Mouse (Mus musculus) hindbrain, embryonic 10.5 days (tissue): ENCODE measurements around the gene Cldn14. TPM values are rescaled to one million over a fixed set of nuclear protein-coding genes. Genes with fewer than 3 reads are reported as not detected.

Source experiments
- DNase-seq: peaks from one replicate; pipeline ENCODE4 v3.0.0-alpha.2; 2017; ENCODE audit warnings: low spot score
- H3K27ac ChIP-seq: fragments of 300-500 bp; sonication (generic); 2 replicates; pipeline ENCODE4 v1.5.1; 2016; ENCODE audit warnings: mild to moderate bottlenecking, moderate library complexity
- H3K27me3 ChIP-seq: fragments of 300-500 bp; sonication (generic); 2 replicates; pipeline ENCODE4 v1.6.1; 2016; ENCODE audit warnings: mild to moderate bottlenecking; ENCODE audit not compliant: poor library complexity, insufficient read depth, severe bottlenecking
- H3K36me3 ChIP-seq: fragments of 300-500 bp; sonication (generic); 2 replicates; pipeline ENCODE4 v1.6.1; 2016; ENCODE audit warnings: mild to moderate bottlenecking, moderate library complexity
- H3K4me1 ChIP-seq: fragments of 300-500 bp; sonication (generic); replicated peaks from 2 replicates; pipeline ENCODE4 v1.6.1; 2016; ENCODE audit warnings: mild to moderate bottlenecking
- H3K4me3 ChIP-seq: fragments of 300-500 bp; sonication (generic); 2 replicates; pipeline ENCODE4 v1.5.1; 2016; ENCODE audit warnings: mild to moderate bottlenecking, moderate library complexity
- H3K9me3 ChIP-seq: fragments of 300-500 bp; sonication (generic); 2 replicates; pipeline ENCODE4 v1.6.1; 2016; ENCODE audit warnings: mild to moderate bottlenecking, moderate library complexity
- WGBS: fragments of 180-500 bp; shearing (Covaris S2); methylation state at CpG from one replicate; pipeline ENCODE4 v1.1.7; 2016; 5-methylcytosine and 5-hydroxymethylcytosine counted together
- polyA plus RNA-seq: library from polyadenylated mRNA; unstranded; fragments of >200 nt; fragmentation: Nextera tagmentation; extraction: Ambion mirVana; gene quantifications from 2 replicates; pipeline ENCODE4 v1.2.1, GENCODE M21; 2016

Gene Cldn14
- polyA plus RNA-seq, 1 experiment from 2014 or later, result not detected

GRCm38 (mm10) chr16:93967893-93968292 is 40.7 kb downstream of the Cldn14 start:
- Histone ChIP-seq H3K4me1 (peaks cover 5% of the 10 kb centered on the region), H3K4me3 (no peak overlapping the region), H3K27ac (no peak overlapping the region), H3K36me3 (no peaks in the 10 kb centered on the region), H3K9me3 (no peaks in the 10 kb centered on the region), H3K27me3 (no peaks in the 10 kb centered on the region)
- WGBS, result 96% methylated on average over 8 of the region's 8 CpGs
- DNase-seq, result no peak

DNA sequence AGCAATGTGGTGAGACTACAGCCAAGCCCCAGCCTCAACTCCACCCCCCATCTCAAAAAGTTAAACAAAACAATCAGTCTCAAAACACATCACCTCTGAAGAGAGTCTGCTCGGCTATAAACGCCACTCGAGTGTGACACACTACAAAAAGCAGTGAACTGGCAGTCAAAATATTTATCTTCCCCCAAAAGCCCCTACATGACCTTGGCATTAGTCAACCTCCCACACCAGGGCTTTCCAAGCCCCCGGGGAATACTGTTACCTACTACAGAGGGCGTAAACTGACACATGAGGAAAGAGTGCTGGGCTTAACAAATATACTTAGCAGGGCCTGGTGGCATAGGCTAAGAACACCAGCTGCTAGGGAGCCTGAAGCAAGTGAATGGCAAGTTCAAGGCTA is 46.4 kb downstream of the Cldn14 start:
- H3K9me3 ChIP-seq, result no peaks in the 10 kb centered on the region
- no peaks in the 10 kb centered on the region for H3K36me3 ChIP-seq
- H3K4me1 ChIP-seq, result no peaks in the 10 kb centered on the region
- H3K4me3 ChIP-seq, result no peak overlapping the region
- WGBS, result 70% methylated on average over 5 of the region's 5 CpGs
- no peaks in the 10 kb centered on the region for H3K27me3 ChIP-seq
- H3K27ac ChIP-seq, result no peak overlapping the region
- no peak for DNase-seq

GRCm38 (mm10) chr16:93961099-93961646 is 47.5 kb downstream of the Cldn14 start:
- Histone ChIP-seq H3K27ac (no peak overlapping the region), H3K36me3 (no peaks in the 10 kb centered on the region), H3K4me3 (no peak overlapping the region), H3K27me3 (no peaks in the 10 kb centered on the region), H3K4me1 (no peaks in the 10 kb centered on the region), H3K9me3 (no peaks in the 10 kb centered on the region)
- WGBS, result 87% methylated on average over 11 of the region's 11 CpGs
- DNase-seq, result no peak

GRCm38 (mm10) chr16:93960495-93960894 is 48.1 kb downstream of the Cldn14 start:
- DNase-seq, result no peak
- 87% methylated on average over 4 of the region's 4 CpGs for WGBS
- H3K4me3 ChIP-seq, result no peak overlapping the region

DNA sequence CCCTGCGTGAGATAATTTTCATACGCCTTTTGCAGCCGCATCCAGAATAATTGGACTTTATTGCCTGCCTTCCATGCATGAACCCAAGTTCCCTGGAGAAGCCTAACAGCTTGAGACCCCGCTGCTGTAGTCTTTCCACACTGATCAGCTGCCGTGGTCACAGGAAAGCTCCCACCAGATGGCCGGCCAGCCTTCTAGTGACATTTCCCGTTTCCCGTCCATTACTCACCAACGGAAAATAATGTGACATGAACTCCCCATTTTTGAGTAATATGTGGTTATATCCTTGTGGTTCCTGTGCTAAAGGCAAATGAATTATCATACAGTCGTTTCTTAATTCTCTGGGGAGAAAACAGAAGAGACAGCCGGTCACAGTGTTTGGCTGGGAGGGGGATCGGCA is 51.2 kb downstream of the Cldn14 start:
- DNase-seq, result no peak
- Histone ChIP-seq H3K27me3 (0 out of 2 replicates have a peak, but pooled peaks cover 2% of the 10 kb centered on the region), H3K4me3 (no peak overlapping the region), H3K27ac (no peak overlapping the region), H3K9me3 (no peaks in the 10 kb centered on the region), H3K4me1 (no peaks in the 10 kb centered on the region), H3K36me3 (no peaks in the 10 kb centered on the region)
- WGBS, result 81% methylated on average over 12 of the region's 12 CpGs

More at GRCm38 (mm10) chr16:93960495-93960894, 48.1 kb downstream of the Cldn14 start:
- Histone ChIP-seq H3K36me3 (no peaks in the 10 kb centered on the region), H3K27ac (no peak overlapping the region), H3K9me3 (no peaks in the 10 kb centered on the region), H3K27me3 (no peaks in the 10 kb centered on the region), H3K4me1 (no peaks in the 10 kb centered on the region)

DNA sequence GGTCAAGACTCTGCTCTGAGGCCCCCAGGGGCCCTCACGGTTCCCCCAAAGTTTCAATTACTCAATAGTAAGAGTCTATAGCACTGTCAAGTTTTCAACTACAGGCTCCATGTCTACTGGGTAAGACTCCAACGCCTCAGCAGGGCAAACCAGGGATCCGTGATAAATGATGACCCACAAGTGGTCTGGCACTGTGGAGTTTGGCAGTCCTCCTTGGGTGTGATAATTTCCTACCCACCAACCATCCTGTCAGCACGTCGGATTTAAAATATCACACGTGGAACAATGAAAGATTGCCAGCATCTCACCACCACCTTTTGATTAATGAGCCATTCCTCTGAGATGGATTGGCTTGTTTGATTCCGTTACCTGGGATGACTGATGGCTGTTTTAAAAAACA is 51.7 kb downstream of the Cldn14 start:
- no peaks in the 10 kb centered on the region for H3K9me3 ChIP-seq
- no peaks in the 10 kb centered on the region for H3K4me1 ChIP-seq
- 0 out of 2 replicates have a peak, but pooled peaks cover 4% of the 10 kb centered on the region for H3K27me3 ChIP-seq
- DNase-seq, result no peak
- no peak overlapping the region for H3K27ac ChIP-seq
- WGBS, result 86% methylated on average over 7 of the region's 7 CpGs
- no peaks in the 10 kb centered on the region for H3K36me3 ChIP-seq
- no peak overlapping the region for H3K4me3 ChIP-seq

DNA sequence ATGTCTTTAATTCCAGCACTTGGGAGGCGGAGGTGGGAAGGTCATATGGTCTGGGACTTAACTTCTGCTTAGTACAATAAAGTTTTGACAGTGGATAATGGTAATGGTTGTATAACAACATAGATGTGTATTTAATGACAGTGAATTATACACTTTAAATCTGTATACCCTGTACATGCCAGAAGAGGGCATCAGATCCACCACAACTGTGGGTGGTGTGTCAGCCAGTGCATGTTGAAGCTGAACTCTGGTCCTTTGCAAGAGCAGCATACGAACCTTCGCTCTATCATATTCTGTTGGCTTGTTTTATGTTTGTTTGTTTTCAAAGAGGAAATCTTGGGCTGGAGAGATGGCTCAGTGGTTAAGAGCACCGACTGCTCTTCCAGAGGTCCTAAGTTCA is 61.2 kb downstream of the Cldn14 start:
- H3K4me3 ChIP-seq, result no peak overlapping the region
- H3K27me3 ChIP-seq, result peaks cover 9% of the 10 kb centered on the region; the same call in 1 of the 2 replicates
- peaks cover under 1% of the 10 kb centered on the region; the same call in 1 of the 2 replicates for H3K4me1 ChIP-seq
- WGBS, result 91% methylated on average over 4 of the region's 4 CpGs
- no peaks in the 10 kb centered on the region for H3K9me3 ChIP-seq
- H3K36me3 ChIP-seq, result no peaks in the 10 kb centered on the region
- no peak overlapping the region for H3K27ac ChIP-seq
- no peak for DNase-seq

GRCm38 (mm10) chr16:93944301-93944700 is 64.3 kb downstream of the Cldn14 start:
- H3K36me3 ChIP-seq, result no peaks in the 10 kb centered on the region
- no peaks in the 10 kb centered on the region for H3K9me3 ChIP-seq
- WGBS, result 87% methylated on average over 6 of the region's 6 CpGs
- no peak for DNase-seq
- H3K4me1 ChIP-seq, result peaks cover 18% of the 10 kb centered on the region; the same call in 1 of the 2 replicates
- H3K27ac ChIP-seq, result no peak overlapping the region
- peaks cover 6% of the 10 kb centered on the region; the same call in 1 of the 2 replicates for H3K27me3 ChIP-seq
- H3K4me3 ChIP-seq, result no peak overlapping the region

- no peak overlapping the region for H3K27ac ChIP-seq
- H3K4me1 ChIP-seq, result peaks cover 18% of the 10 kb centered on the region; the same call in 1 of the 2 replicates
- peaks cover 6% of the 10 kb centered on the region; the same call in 1 of the 2 replicates for H3K27me3 ChIP-seq
- no peaks in the 10 kb centered on the region for H3K9me3 ChIP-seq
- no peaks in the 10 kb centered on the region for H3K36me3 ChIP-seq
- no peak overlapping the region for H3K4me3 ChIP-seq
- WGBS, result 92% methylated on average over 10 of the region's 10 CpGs
- DNase-seq, result no peak
Observed at GRCm38 (mm10) chr16:93942796-93943502, 65.7 kb downstream of the Cldn14 start.

DNA sequence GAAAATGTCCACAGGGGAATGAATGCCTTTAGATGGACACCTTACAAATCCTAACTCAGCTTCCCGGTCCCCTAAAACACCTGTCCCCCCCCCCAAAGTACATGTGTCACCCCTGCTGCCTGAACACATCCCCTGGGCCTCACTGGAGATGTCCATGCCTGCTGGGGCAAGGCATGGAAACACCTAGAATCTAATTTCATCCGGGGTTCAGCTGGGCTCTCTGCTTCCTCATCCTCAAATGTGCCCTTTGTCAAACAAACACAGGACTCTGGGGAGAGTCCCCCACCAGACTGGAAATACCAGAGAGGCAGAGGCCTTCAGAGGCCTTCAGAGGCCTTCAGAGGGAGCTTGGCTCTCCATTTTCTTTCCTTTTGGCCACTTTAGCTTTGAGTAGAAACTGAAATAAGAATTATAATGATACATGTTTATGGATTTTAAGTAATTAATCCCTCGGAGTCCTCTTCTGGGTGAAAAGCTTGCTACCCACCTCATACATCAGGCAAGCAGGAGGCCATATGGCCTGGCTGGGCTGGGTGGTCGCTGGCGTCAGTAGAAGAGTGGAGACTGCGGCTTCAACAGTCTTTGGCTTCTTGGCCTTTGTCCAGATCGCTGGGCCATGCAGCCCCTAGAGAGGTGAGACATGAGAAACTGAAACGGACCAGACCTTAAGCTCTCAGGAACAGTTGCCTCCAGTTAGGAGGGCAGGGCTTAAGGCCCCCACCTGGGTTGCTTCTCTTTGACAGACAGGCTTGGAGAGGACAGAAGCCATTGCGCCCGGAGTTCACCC is 66.7 kb downstream of the Cldn14 start:
- H3K36me3 ChIP-seq, result no peaks in the 10 kb centered on the region
- peaks cover 14% of the 10 kb centered on the region for H3K27me3 ChIP-seq
- H3K4me3 ChIP-seq, result no peak overlapping the region
- H3K4me1 ChIP-seq, result peaks cover 18% of the 10 kb centered on the region; the same call in 1 of the 2 replicates
- H3K27ac ChIP-seq, result no peak overlapping the region
- DNase-seq, result no peak
- WGBS, result 79% methylated on average over 10 of the region's 10 CpGs
- H3K9me3 ChIP-seq, result no peaks in the 10 kb centered on the region

DNA sequence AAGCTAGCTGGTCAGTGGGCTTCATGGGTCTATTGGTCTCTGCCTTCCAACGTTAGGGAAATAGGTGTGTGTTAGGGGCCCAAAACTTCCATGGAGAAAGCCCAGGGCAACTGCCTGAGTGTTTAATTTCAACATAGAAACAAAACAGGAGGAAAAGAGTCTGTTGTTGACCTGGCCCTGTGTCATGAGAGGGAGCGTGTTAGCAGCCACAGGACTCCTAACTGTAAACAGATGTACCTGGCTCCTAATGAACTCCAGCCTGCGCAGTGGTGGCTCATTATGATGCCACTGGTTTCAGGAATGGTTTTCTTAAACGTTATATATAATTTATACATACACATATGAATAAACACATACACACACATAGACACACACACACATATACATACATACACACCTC is 68.7 kb downstream of the Cldn14 start:
- peaks cover 18% of the 10 kb centered on the region; the same call in 1 of the 2 replicates for H3K4me1 ChIP-seq
- H3K36me3 ChIP-seq, result no peaks in the 10 kb centered on the region
- WGBS, result 64% methylated on average over 4 of the region's 4 CpGs
- DNase-seq, result no peak
- no peak overlapping the region for H3K4me3 ChIP-seq
- H3K27me3 ChIP-seq, result peaks cover 32% of the 10 kb centered on the region
- H3K9me3 ChIP-seq, result no peaks in the 10 kb centered on the region
- H3K27ac ChIP-seq, result no peak overlapping the region

DNA sequence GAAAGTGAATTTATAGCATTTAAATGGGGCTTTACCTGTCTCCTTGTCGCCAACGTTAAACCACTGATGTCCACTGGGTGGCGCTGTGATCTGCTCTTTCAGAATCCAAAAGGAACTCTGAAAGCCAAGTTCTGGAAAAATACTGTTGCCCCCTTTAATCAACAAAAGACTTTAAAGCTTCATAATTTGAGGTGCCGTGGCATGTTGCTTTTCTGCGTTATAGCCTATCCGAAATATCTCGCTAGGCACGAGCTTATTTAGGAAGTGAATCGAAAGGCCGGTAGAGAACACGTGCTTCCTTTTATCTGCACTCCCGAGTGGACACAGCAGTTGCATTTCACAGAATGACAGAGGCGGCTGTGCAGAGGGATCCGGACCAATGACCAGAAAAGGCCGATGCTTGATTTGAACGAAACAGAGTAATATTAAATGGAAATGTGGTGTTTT is 70.2 kb downstream of the Cldn14 start:
- Histone ChIP-seq H3K36me3 (no peaks in the 10 kb centered on the region), H3K4me3 (peak overlapping the region; percentile 38), H3K27me3 (peaks cover 42% of the 10 kb centered on the region), H3K4me1 (peaks cover 23% of the 10 kb centered on the region), H3K27ac (peak overlapping the region; percentile 17; the same call in 1 of the 2 replicates), H3K9me3 (no peaks in the 10 kb centered on the region)
- 18% methylated on average over 16 of the region's 16 CpGs for WGBS
- peak; percentile 81 for DNase-seq

DNA sequence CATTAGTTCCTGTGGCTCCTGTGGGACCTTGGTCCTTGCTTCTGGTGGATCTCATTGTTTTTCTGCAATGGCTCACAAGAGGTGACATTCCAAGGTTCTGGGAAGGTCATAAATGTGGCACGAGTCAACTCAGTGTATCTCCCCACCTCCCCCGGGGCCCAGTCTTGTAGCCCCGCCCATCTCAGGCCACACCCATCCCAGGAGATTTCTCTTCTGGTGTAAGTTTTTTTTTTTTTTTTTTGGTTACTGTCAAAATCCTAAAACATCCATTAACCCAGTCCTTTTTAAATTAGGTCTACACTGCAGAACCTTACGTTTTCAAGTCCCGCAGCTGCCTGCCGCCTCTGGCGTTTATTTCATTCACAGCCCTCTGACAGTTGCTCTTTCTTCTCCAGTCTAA is 73.6 kb downstream of the Cldn14 start:
- Histone ChIP-seq H3K9me3 (no peaks in the 10 kb centered on the region), H3K36me3 (no peaks in the 10 kb centered on the region), H3K4me1 (peaks cover 5% of the 10 kb centered on the region), H3K27ac (no peak overlapping the region), H3K4me3 (no peak overlapping the region; the same call in 1 of the 2 replicates), H3K27me3 (peaks cover 47% of the 10 kb centered on the region)
- DNase-seq, result no peak
- 26% methylated on average over 7 of the region's 7 CpGs for WGBS
